Mouse (Mus musculus) gastrocnemius, adult 2 months (tissue): Measurements from ENCODE around the gene Hnrnpa2b1. TPM values are rescaled to one million over a fixed set of nuclear protein-coding genes. Genes with fewer than 3 reads are reported as not detected.
A peak's percentile ranks its signal among the peaks of the same experiment; 100 is the strongest.

Experiments
- DNase-seq: peaks from one replicate; pipeline ENCODE4 v3.0.0; 2022
- H3K27ac ChIP-seq: fragments of 200-600 bp; 2 replicates; pipeline ENCODE4 v1.8.1; 2022; ENCODE audit warnings: mild to moderate bottlenecking
- H3K4me3 ChIP-seq: fragments of 200-600 bp; 2 replicates; pipeline ENCODE4 v1.8.1; 2022; ENCODE audit warnings: mild to moderate bottlenecking, moderate library complexity
- CTCF ChIP-seq: fragments of 200-600 bp; IDR thresholded peaks from 2 replicates; pipeline ENCODE4 v1.8.1; 2022; ENCODE audit warnings: antibody characterized with exemption, mild to moderate bottlenecking, moderate library complexity
- intact Hi-C: fragments of 180-260 bp; cut with DNase I; formaldehyde crosslinking; loops from one replicate; pipeline ENCODE4 v1.15.1; 2025
- long read RNA-seq, 2 experiments: library from polyadenylated mRNA; stranded (forward); transcript quantifications; one replicate each; pipeline ENCODE4 v2.0.0; 2021
- total RNA-seq, 2 experiments: library from RNA; stranded (reverse); gene quantifications; 2 replicates each; pipeline ENCODE4 v1.2.3; 2021

Gene Hnrnpa2b1
- total RNA-seq, result 100 to 1,000 TPM; 290 to 399 TPM
- long read RNA-seq, experiment 1, transcript Hnrnpa2b1-203 (12 exons, 1,728 nt), result minor isoform, 31 of 479 reads
- long read RNA-seq, experiment 1, transcript Hnrnpa2b1-210 (10 exons, 1,518 nt), result minor isoform, 19 of 479 reads
- long read RNA-seq, experiment 1, transcript Hnrnpa2b1-202 (12 exons, 1,662 nt), result minor isoform, 10 of 479 reads
- long read RNA-seq, experiment 1, transcript Hnrnpa2b1-204 (11 exons, 1,638 nt), result major isoform, 116 of 479 reads
- long read RNA-seq, experiment 1, partial matches to known transcripts, result 250 of 479 reads
- long read RNA-seq, experiment 1, other reads (novel, unspliced or antisense), result 45 of 479 reads
- long read RNA-seq, experiment 2, transcript Hnrnpa2b1-202 (12 exons, 1,662 nt), result minor isoform, 10 of 567 reads
- long read RNA-seq, experiment 2, transcript Hnrnpa2b1-203 (12 exons, 1,728 nt), result minor isoform, 14 of 567 reads
- long read RNA-seq, experiment 2, transcript Hnrnpa2b1-210 (10 exons, 1,518 nt), result minor isoform, 15 of 567 reads
- long read RNA-seq, experiment 2, transcript Hnrnpa2b1-204 (11 exons, 1,638 nt), result major isoform, 98 of 567 reads
- long read RNA-seq, experiment 2, partial matches to known transcripts, result 354 of 567 reads
- long read RNA-seq, experiment 2, other reads (novel, unspliced or antisense), result 67 of 567 reads

DNA sequence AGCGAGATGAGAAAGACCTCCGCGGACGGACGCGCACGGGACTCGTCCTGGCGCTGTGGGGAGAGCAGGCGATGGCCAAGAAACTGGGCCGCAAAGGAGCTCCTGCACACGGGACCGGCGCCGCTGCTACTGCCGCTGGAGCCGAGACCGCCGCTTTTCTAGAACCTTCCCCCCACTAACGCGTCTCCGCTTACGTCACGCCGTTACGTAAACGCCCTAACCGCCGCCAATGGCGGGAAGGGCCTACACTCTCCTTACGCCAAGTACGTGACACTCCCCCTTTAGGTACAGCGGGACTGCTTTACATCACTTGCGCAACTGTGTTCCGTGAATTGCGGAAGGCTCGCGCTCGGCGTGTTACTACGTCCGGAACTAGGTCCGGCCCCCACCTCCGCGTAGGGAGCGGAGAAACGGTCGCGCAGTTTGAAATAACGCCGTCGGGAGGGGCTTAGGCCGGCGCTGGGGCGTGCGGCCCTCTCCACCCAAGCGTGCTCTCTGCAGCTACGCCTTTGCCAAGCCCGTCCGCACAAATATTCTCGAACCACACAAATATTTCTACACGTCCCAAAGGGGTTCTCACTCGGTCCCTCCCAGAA, at the start of gene Hnrnpa2b1:
TSS of gene Hnrnpa2b1 (minus strand) at position 180 of the 596 bp plus-strand sequence.
- DNase-seq, result peak; percentile 98
- TF ChIP-seq CTCF, result no peak
- Histone ChIP-seq H3K27ac (peak within 1 kb of the TSS; percentile 99), H3K4me3 (peak within 1 kb of the TSS; percentile 81)
- intact Hi-C loops, result loop anchor here (5.0 kb wide), 1 partner anchor 752 kb away; the partner anchor contains the start of gene Hoxa7

GRCm38 (mm10) chr6:51514860-51515259, 45.2 kb upstream of the Hnrnpa2b1 start:
- DNase-seq, result no peak
- H3K27ac ChIP-seq, result no peak overlapping the region
- intact Hi-C loops, result loop anchor here (5.0 kb wide), 1 partner anchor 67 kb away; no protein-coding TSS in a partner anchor
- no peak for TF ChIP-seq CTCF
- no peak overlapping the region for H3K4me3 ChIP-seq

- DNase-seq, result no peak
- TF ChIP-seq CTCF, result no peak
- Histone ChIP-seq H3K4me3 (no peak overlapping the region), H3K27ac (no peak overlapping the region)
- intact Hi-C loops, result loop anchor here (5.0 kb wide), 1 partner anchor 69 kb away; no protein-coding TSS in a partner anchor
These were observed 44.1 kb upstream of the Hnrnpa2b1 start for GRCm38 (mm10) chr6:51513745-51514144.

DNA sequence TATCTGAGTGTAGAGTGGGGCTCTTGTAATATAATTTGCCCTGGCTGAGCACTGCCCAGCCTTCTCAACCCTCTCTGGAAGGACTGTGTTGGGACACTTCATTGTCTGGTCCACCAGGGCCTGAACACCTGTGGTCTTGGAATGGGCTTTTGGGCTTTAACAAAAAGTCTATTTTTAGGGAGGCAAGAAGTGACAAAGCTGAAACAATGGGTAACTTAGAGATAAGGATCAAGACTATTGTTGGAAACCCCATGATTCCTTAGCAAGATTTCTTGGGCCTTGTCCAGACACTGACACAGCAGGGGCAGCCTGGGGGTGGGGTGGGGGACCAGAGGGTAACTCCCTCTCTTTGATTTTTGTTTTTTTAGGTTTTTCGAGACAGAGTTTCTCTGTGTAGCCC, 41.3 kb upstream of the Hnrnpa2b1 start:
- TF ChIP-seq CTCF, result no peak
- Histone ChIP-seq H3K4me3 (no peak overlapping the region), H3K27ac (no peak overlapping the region)
- intact Hi-C loops, result loop anchor here (5.0 kb wide), 1 partner anchor 71 kb away; no protein-coding TSS in a partner anchor
- DNase-seq, result no peak

GRCm38 (mm10) chr6:51510094-51510493, 40.4 kb upstream of the Hnrnpa2b1 start:
- intact Hi-C loops, result loop anchor here (5.0 kb wide), 1 partner anchor 72 kb away; no protein-coding TSS in a partner anchor
- Histone ChIP-seq H3K4me3 (peak overlapping the region; percentile 29; the same call in 1 of the 2 replicates), H3K27ac (peak overlapping the region; percentile 2; the same call in 1 of the 2 replicates)
- DNase-seq, result peak; percentile 69
- peak; percentile 71 for TF ChIP-seq CTCF

DNA sequence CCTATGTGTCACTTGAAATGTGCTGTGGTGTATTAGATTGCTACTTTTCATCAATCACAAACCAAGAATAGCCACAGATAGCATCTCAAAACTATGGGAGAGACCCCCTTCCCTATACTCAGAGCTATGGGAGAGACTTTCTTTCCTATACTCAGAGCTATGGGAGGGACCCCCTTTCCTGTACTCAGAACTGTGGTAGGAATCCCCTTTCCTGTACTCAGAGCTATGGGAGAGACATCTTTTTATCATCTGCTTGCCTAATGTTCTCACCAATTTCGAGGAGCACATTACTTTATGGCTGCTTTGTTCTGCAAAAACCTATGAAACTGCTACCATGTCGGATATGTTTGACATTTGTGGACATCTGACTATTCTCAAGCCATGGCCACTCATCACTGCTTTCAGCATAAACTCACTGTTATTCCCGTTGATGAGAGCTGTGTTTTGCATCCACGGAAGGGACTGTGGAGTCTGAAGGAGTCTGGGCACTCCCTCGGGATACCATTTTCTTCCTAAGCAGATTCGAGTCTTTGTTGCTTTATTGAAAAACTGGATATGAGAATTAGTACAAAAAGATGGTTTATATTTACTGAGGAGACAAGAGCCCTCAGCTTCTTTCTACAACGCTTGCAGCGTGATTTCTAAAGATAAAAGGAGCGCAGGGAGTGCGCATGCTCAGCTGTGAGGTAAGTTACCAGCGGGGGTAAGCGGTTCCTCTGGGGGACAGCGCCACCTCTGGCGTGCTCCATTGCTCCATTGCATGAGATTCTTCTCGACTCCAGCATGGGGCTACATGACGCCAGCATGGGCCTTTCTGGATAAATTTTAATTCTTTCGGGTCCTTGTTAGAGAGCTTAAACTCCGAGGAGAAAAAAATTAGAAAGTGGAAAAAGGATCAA, 39.3 kb upstream of the Hnrnpa2b1 start:
- intact Hi-C loops, result loop anchor here (5.0 kb wide), 1 partner anchor 127 kb away; no protein-coding TSS in a partner anchor
- TF ChIP-seq CTCF, result peak; percentile 68
- Histone ChIP-seq H3K4me3 (peak overlapping the region; percentile 65), H3K27ac (peak overlapping the region; percentile 55)
- peak; percentile 84 for DNase-seq

DNA sequence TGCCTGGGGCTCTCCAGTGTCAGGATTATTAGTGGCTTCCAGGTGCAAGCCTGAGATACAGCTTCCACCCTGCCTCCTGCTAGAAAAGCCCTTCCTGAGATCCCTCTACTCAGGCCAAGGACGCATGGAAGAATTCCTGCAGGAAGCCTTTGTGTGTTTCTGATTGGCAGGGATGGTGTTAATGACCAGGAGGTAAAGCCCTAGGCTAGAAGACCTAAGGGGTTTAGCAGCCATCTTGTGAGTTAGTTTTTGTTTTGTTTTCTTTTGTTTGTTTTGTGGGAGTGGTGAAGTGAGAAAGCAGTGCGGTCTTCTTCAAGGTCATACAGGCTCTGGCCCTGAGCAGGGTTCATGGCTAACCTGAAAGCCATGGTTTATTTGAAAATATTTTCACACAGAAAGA, 37.9 kb upstream of the Hnrnpa2b1 start:
- DNase-seq, result no peak
- TF ChIP-seq CTCF, result no peak
- Histone ChIP-seq H3K4me3 (no peak overlapping the region), H3K27ac (no peak overlapping the region)
- intact Hi-C loops, result loop anchor here (5.0 kb wide), 1 partner anchor 125 kb away; no protein-coding TSS in a partner anchor

- intact Hi-C loops, result loop anchor here (5.0 kb wide), 1 partner anchor 123 kb away; no protein-coding TSS in a partner anchor
- DNase-seq, result no peak
- Histone ChIP-seq H3K27ac (no peak overlapping the region), H3K4me3 (no peak overlapping the region)
- no peak for TF ChIP-seq CTCF
These were observed 36.0 kb upstream of the Hnrnpa2b1 start for GRCm38 (mm10) chr6:51505671-51506070.

DNA sequence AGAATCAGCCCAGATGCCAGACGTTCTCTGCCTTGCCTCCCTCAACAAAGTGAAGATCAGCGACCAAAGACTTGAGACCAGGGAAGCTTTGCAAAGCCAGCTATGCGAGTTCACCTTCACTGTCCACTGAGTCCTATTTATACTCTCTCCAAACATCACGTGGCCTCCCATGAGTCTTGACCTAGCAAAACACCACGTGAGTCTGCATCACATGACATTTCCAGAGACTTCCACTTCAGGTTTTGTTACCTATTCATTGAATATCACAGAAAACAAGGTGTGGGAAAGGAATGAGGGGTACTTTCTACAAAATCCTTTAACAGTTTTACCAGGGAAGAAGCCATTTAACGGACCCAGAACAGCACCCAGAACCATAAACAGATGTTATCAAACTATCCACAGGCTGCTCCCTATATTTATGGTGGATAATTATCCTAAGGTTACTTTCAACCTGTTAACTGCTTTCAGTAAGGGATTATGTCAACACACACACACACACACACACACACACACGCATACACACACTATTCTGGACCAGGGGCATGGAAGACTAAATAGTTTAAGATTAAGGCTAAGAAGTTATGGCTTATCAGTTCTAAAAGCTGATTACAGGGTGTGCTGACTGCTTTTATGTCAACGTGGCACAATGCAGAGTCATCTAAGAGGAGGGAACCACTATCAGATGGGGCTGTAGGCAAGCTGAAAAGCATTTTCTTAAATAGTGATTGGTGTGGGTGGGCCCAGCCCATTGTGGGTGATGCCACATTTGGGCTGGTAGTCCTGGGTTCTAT, 27.8 kb upstream of the Hnrnpa2b1 start:
- no peak for DNase-seq
- intact Hi-C loops, result no loop called here
- Histone ChIP-seq H3K27ac (no peak overlapping the region), H3K4me3 (no peak overlapping the region)
- no peak for TF ChIP-seq CTCF

- H3K27ac ChIP-seq, result peak overlapping the region; percentile 61
These were observed 20.1 kb upstream of the Hnrnpa2b1 start for GRCm38 (mm10) chr6:51489787-51490186.

DNA sequence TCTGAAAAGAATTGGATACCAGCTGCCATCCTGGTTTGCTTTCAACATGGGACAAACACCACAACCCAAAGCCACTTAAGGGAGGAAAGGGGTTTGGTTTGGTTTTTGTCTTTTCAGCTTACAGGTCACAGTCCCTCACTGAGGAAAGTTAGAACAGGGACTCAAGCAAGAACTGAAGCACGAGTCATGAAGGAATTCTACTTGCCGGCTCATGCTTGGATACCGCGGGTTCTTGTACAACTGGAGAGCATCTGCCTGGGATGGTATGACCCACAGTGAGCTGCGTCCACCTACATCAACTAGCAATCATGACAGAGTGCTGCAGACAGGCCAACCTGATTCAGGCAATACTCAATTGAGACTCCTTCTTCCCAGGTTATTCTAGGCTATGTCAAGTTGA, 17.0 kb upstream of the Hnrnpa2b1 start:
- Histone ChIP-seq H3K27ac (no peak overlapping the region), H3K4me3 (no peak overlapping the region)

More at GRCm38 (mm10) chr6:51489787-51490186, 20.1 kb upstream of the Hnrnpa2b1 start:
- H3K4me3 ChIP-seq, result no peak overlapping the region
- DNase-seq, result peak; percentile 89
- no peak for TF ChIP-seq CTCF
- intact Hi-C loops, result no loop called here

More for the DNA sequence above, 17.0 kb upstream of the Hnrnpa2b1 start:
- intact Hi-C loops, result no loop called here
- TF ChIP-seq CTCF, result no peak
- no peak for DNase-seq
